Mouse (Mus musculus) testis, adult 2 months (tissue): ENCODE measurements around the gene Npy4r.

Experiments used
- CTCF ChIP-seq: fragments of 200-500 bp; IDR thresholded peaks from 2 replicates; pipeline ENCODE4 v1.5.1; 2012; ENCODE audit warnings: low read depth, mild to moderate bottlenecking, inconsistent platforms, low read length, moderate library complexity; ENCODE audit not compliant: control insufficient read depth, insufficient read depth, insufficient replicate concordance
- POLR2A ChIP-seq: fragments of 200-500 bp; IDR thresholded peaks from 2 replicates; pipeline ENCODE4 v1.6.1; 2012; ENCODE audit warnings: low read depth, mild to moderate bottlenecking, inconsistent platforms, low read length, moderate library complexity; ENCODE audit not compliant: control insufficient read depth

DNA sequence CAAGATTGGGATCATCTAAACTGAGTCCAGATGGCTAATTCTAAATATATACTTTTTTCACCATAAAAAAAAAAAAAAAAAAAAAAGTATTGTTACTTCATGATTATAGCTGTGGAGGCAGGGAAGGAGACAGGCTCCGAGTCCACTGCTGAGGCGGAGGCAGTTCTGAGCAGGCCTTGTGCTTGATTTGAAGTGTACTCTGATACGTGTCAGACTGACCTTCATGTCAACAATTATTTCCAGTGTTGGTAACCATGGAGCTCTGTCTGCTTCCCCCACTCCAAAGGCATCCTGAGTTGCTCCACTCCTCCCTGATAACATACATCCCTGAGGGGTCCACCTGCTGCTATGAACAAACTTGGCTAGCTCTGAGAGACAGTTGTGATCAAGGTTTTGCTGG is 18.8 kb upstream of the Npy4r start:
- TF ChIP-seq POLR2A (no peak), CTCF (no peak)
